Mouse (Mus musculus): ENCODE data around the gene Eif5a. TPM values are rescaled to one million over a fixed set of nuclear protein-coding genes. Genes with fewer than 3 reads are reported as not detected.
A peak's percentile ranks its signal among the peaks of the same experiment; 100 is the strongest.
"Not testable (repeated sequence)": the region's sequence is repeated elsewhere in the genome, so short reads cannot be mapped to it uniquely, and the experiment has no call there.

Eif5a gene
- polyA plus RNA-seq, 1 experiment, result 230 TPM

DNA sequence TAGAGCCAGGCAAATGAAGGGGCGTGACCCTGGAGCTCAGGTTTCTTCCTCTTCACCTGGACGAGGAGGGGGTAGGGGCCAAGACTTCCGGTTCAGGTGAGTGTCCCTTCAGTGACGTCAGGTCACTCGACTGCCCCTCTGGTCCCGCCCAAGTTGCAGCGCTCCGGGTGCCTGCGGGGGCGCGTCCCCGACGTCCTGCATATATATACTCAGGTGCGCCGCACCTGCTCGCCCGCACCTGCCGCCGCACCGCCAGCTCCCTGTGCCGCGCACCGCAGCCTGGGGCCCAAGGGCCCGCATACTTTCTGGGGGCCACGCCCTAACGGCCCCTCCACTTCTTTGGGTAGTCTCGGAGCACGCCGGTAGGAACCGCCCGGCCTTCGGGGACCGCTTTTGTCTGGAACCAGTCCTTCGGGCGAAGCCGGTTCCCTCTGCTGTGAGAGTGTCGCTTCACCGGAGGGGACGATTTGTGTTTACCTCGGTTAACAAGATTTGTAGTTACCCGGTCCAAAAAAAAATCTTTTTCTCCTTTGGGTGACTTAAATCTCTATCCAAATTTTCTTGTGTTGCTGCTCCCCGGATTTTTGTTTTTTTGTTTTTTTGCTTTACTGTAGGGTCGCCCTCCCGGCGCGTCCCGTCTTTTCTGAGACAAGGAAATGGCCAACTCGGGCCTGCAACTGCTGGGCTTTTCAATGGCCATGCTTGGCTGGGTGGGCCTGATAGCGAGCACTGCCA lies 43.7 kb upstream of the Eif5a start:
- Histone ChIP-seq H3K4me1 (ENCODE audit: control insufficient read depth, insufficient read depth, insufficient read length, low read length) (peaks cover 19% of the 10 kb centered on the region; the same call in 1 of the 2 replicates), H3K4me3 (ENCODE audit: low read depth, low read length) (peak overlapping the region; percentile 78), H3K27ac (ENCODE audit: insufficient read depth, low read depth, low read length) (peak overlapping the region; percentile 99), H3K36me3 (ENCODE audit: control insufficient read depth, insufficient read depth, low read length) (peaks cover 28% of the 10 kb centered on the region), H3K27me3 (ENCODE audit: control insufficient read depth, insufficient read depth, low read length) (no peaks in the 10 kb centered on the region)
- peak; percentile 97 for TF ChIP-seq POLR2A (IDR thresholded peaks at IDR 0.05; ENCODE audit: low read depth, low read length)
- TF ChIP-seq CTCF (IDR thresholded peaks at IDR 0.05; ENCODE audit: extremely low read depth, insufficient read length, insufficient replicate concordance, low read depth, low read length), result no peak
- 2% methylated on average over 49 of the region's 49 CpGs for WGBS

DNA sequence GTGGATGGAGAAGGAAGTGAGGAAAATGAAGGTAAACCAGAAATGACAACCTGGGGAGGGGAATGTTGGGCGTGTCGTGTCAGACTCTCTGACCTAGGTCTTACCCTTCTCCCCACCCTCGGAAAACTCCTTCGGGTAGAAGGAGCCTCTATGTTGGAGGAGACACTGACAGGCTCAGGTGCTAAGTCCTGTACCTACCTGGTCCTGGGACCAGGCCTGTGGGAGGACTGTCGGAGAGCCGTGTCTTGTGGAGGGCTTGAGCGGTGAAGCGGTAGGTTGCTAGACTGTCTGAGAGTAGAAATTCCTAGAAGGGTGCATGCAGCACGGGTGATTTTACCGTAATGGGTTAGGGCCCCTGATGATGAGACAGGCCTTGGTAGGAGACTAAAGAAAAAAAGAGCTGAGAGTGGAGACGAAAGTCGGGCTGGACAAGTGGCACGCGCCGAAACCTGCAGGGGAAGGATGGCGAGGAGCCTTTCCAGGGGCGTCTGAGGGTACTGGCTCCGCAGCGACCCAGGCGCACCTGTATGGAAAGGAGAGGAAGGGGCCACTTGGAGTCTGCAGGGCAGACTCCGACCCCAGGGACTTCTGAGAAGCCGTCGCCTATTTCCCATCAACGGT lies 43.0 kb upstream of the Eif5a start, which contains the start of gene Cldn7:
Gene Cldn7, plus strand, starts transcription at position 130 of the 621 bp plus-strand sequence.
- Histone ChIP-seq H3K36me3 (ENCODE audit: control insufficient read depth, insufficient read depth, low read length) (peaks cover 24% of the 10 kb centered on the region), H3K27ac (ENCODE audit: insufficient read depth, low read depth, low read length) (peak within 1 kb of the TSS; percentile 99), H3K27me3 (ENCODE audit: control insufficient read depth, insufficient read depth, low read length) (no peaks in the 10 kb centered on the region), H3K4me1 (ENCODE audit: control insufficient read depth, insufficient read depth, insufficient read length, low read length) (peaks cover 16% of the 10 kb centered on the region; the same call in 1 of the 2 replicates), H3K4me3 (ENCODE audit: low read depth, low read length) (peak within 1 kb of the TSS; percentile 78)
- 10% methylated on average over 24 of the region's 24 CpGs for WGBS
- TF ChIP-seq CTCF (IDR thresholded peaks at IDR 0.05; ENCODE audit: extremely low read depth, insufficient read length, insufficient replicate concordance, low read depth, low read length), result no peak
- TF ChIP-seq POLR2A (IDR thresholded peaks at IDR 0.05; ENCODE audit: low read depth, low read length), result no peak

DNA sequence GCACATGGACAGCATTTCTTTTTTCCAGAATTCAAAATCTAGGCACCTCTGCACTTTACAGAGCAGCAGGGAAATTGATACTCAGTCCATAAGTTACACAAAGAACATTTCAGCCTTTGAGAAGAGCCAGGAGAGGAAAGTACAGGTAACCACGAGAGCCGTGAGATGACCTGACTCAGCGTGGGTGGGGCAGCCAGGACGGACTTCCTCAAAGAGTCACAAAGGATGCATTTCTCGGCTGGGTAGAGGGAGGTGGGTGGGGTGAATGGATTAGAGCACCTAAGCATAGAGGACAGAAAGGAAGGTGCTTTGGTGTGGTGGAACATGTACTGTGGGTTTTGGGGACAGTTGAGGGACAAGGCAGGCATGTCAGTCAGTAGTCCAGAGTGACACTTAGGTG lies 40.1 kb upstream of the Eif5a start:
- 8% methylated on average over 5 of the region's 5 CpGs for WGBS
- TF ChIP-seq POLR2A (IDR thresholded peaks at IDR 0.05; ENCODE audit: low read depth, low read length) (no peak), CTCF (IDR thresholded peaks at IDR 0.05; ENCODE audit: extremely low read depth, insufficient read length, insufficient replicate concordance, low read depth, low read length) (no peak)
- Histone ChIP-seq H3K4me3 (ENCODE audit: low read depth, low read length) (no peak overlapping the region), H3K27me3 (ENCODE audit: control insufficient read depth, insufficient read depth, low read length) (no peaks in the 10 kb centered on the region), H3K36me3 (ENCODE audit: control insufficient read depth, insufficient read depth, low read length) (peaks cover 1% of the 10 kb centered on the region), H3K4me1 (ENCODE audit: control insufficient read depth, insufficient read depth, insufficient read length, low read length) (peaks cover 13% of the 10 kb centered on the region; the same call in 1 of the 2 replicates), H3K27ac (ENCODE audit: insufficient read depth, low read depth, low read length) (peak overlapping the region; percentile 100)

DNA sequence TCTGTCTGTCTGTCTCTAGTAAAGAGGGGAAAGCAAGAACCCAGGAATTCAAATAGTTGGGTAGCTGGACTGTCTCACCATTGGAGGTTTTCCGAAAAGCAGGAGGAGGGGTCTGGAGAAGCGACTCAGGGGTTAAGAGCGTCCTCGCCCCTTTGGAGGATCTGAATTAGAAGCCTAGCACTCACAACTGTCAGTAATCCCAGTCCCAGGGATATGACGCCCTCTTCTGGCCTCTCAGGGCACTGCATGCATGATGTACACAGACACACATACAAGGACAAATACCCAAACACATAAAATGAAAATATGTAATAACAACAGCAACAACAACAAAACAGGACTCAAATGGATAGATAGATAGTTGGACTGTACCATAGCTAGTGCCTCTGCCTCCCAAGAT lies 38.9 kb upstream of the Eif5a start:
- peak overlapping the region; percentile 100 for H3K27ac ChIP-seq (ENCODE audit: insufficient read depth, low read depth, low read length)
- no peaks in the 10 kb centered on the region for H3K36me3 ChIP-seq (ENCODE audit: control insufficient read depth, insufficient read depth, low read length)
- no peak overlapping the region for H3K4me3 ChIP-seq (ENCODE audit: low read depth, low read length)
- peaks cover 13% of the 10 kb centered on the region; the same call in 1 of the 2 replicates for H3K4me1 ChIP-seq (ENCODE audit: control insufficient read depth, insufficient read depth, insufficient read length, low read length)
- no peaks in the 10 kb centered on the region for H3K27me3 ChIP-seq (ENCODE audit: control insufficient read depth, insufficient read depth, low read length)
- WGBS, result 62% methylated on average over 5 of the region's 5 CpGs
- TF ChIP-seq CTCF (IDR thresholded peaks at IDR 0.05; ENCODE audit: extremely low read depth, insufficient read length, insufficient replicate concordance, low read depth, low read length) (peak; percentile 46; the same call in 1 of the 2 replicates), POLR2A (IDR thresholded peaks at IDR 0.05; ENCODE audit: low read depth, low read length) (no peak)

DNA sequence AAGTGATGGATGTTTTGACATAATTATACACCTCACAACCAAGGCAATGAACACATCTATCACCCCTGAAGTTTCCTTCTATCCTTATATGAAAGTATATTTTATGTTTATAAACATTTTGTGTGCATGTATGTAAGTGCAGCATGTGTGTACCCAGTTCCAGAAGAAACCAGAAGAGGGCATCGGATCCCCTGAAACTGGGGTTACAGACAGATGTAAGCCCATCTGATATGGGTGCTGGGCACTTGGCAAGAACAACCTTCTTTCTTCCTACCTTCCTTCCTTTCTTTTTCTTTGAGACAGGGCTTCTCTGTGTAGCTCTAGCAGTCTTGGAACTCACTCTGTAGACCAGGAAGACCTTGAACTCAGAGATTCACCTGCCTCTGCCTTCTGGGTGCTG lies 34.5 kb upstream of the Eif5a start:
- peaks cover 10% of the 10 kb centered on the region; the same call in 1 of the 2 replicates for H3K4me1 ChIP-seq (ENCODE audit: control insufficient read depth, insufficient read depth, insufficient read length, low read length)
- no peak overlapping the region for H3K4me3 ChIP-seq (ENCODE audit: low read depth, low read length)
- no peaks in the 10 kb centered on the region for H3K36me3 ChIP-seq (ENCODE audit: control insufficient read depth, insufficient read depth, low read length)
- H3K27me3 ChIP-seq (ENCODE audit: control insufficient read depth, insufficient read depth, low read length), result no peaks in the 10 kb centered on the region
- WGBS, result 79% methylated on average over 1 of the region's 1 CpGs
- TF ChIP-seq POLR2A (IDR thresholded peaks at IDR 0.05; ENCODE audit: low read depth, low read length) (no peak), CTCF (IDR thresholded peaks at IDR 0.05; ENCODE audit: extremely low read depth, insufficient read length, insufficient replicate concordance, low read depth, low read length) (no peak)
- H3K27ac ChIP-seq (ENCODE audit: insufficient read depth, low read depth, low read length), result peak overlapping the region; percentile 14; the same call in 1 of the 2 replicates

DNA sequence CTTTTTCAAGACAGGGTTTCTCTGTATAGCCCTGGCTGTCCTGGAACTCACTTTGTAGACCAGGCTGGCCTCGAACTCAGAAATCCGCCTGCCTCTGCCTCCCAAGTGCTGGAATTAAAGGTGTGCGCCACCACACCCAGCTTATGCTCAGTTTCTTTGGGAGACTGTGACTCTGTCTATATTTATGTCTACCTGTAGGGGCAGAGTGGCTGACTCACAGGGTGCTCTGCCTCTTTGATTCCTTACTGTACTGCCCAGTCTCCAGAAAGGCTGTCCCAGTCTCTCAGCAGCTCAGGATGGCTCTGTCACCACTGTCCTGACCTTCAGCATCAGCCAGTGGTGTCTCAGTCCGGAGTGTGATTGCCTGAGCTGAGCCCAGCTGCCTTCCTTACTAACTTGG lies 33.9 kb upstream of the Eif5a start:
- not testable (repeated sequence) for H3K4me1 ChIP-seq (ENCODE audit: control insufficient read depth, insufficient read depth, insufficient read length, low read length); H3K27me3 ChIP-seq (ENCODE audit: control insufficient read depth, insufficient read depth, low read length); H3K4me3 ChIP-seq (ENCODE audit: low read depth, low read length); H3K36me3 ChIP-seq (ENCODE audit: control insufficient read depth, insufficient read depth, low read length)
- 69% methylated on average over 4 of the region's 4 CpGs for WGBS
- H3K27ac ChIP-seq (ENCODE audit: insufficient read depth, low read depth, low read length), result peak overlapping the region; percentile 20; the same call in 1 of the 2 replicates

DNA sequence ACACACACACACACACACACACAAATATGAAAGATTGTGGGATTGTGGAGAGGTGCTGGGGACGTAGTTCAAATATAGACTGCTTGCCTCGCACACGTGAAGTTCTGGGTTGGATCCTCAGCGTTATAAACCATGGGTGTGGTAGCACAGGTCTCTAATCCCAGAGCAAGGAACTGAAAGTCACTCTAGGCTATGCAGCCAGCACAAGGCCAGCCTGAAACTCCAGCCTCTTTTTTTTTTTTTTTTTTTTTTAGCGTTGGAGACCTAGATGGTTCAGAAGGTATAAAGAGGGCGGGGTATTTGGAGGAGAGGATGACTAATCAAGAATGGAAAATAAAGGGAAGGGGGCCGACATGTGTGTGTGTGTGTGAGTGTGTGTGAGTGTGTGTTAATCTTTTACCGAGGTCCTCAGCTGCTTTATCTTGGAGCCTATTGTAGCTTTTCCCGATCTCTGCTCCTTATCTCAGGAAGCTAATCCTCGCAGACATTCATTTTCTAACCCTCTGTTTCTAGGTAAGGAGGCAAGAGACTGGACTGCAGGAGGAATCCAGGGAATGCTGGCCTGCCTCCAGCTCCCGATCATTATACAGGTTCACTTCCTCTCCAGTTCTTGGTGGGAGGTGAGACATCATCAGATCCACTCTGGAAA lies 31.6 kb upstream of the Eif5a start:
- H3K36me3 ChIP-seq (ENCODE audit: control insufficient read depth, insufficient read depth, low read length), result no peaks in the 10 kb centered on the region
- H3K4me3 ChIP-seq (ENCODE audit: low read depth, low read length), result peak overlapping the region; percentile 13; the same call in 1 of the 2 replicates
- peak overlapping the region; percentile 77 for H3K27ac ChIP-seq (ENCODE audit: insufficient read depth, low read depth, low read length)
- no peaks in the 10 kb centered on the region for H3K27me3 ChIP-seq (ENCODE audit: control insufficient read depth, insufficient read depth, low read length)
- 14% methylated on average over 11 of the region's 11 CpGs for WGBS
- TF ChIP-seq POLR2A (IDR thresholded peaks at IDR 0.05; ENCODE audit: low read depth, low read length) (no peak), CTCF (IDR thresholded peaks at IDR 0.05; ENCODE audit: extremely low read depth, insufficient read length, insufficient replicate concordance, low read depth, low read length) (no peak)
- peaks cover 7% of the 10 kb centered on the region for H3K4me1 ChIP-seq (ENCODE audit: control insufficient read depth, insufficient read depth, insufficient read length, low read length)

Measured in small intestine, adult 2 months (tissue).